Mouse (Mus musculus) neutrophil, adult 5-6 weeks (primary cell): ENCODE results near the gene Siglec1. TPM values are rescaled to one million over a fixed set of nuclear protein-coding genes. Genes with fewer than 3 reads are reported as not detected.
"Not testable (repeated sequence)": the region's sequence is repeated elsewhere in the genome, so short reads cannot be mapped to it uniquely, and the experiment has no call there.

Experiments used
- ATAC-seq: fragments of 151-379, 151-347 bp; 2 replicates; pipeline ENCODE4 v1.8.0; 2017; ENCODE audit warnings: mild to moderate bottlenecking, moderate TSS enrichment; ENCODE audit not compliant: insufficient number of reproducible peaks, poor library complexity, low FRiP score, severe bottlenecking; ENCODE audit errors: extremely low read depth
- total RNA-seq: library from RNA; stranded (forward); fragments of 200-1000 nt; gene quantifications from 2 replicates; pipeline ENCODE4 v1.2.3, GENCODE M21; 2017

Gene Siglec1
- total RNA-seq, 1 experiment from 2014 or later, result 0.47 TPM

DNA sequence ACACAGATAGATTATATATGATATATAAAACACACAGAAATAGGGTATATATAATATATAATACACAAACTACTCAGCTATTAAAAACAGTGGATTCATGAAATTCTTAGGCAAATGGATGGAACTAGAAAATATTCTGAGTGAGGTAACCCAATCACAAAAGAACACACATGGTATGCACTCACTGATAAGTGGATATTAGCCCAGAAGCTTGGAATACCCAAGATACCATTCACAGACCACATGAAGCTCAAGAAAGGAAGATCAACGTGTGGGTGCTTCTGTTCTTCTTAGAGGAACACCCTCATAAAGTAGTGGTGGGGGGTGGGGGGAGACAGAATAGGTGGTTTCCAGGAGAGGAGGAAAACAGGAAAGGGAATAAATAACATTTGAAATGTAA, 55.2 kb downstream of the Siglec1 start:
- ATAC-seq, result not testable (repeated sequence)

DNA sequence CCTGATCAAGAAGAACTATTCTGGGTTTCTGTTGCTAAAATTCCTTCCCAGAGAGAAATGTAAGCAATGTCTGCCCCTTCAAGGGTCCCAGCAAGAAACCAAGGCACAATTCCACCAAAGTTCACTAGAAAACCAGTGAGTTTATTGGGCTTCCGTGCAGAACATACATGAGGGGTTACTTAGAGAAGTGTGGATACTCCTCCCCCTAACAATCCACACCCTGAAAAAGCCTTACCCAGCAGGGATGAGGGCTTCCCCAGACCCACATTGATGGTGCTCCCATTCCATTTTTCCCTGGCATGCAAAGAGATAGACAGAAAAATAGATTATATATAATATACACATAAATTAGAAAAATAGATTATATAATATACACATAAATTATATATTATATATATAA, 55.6 kb downstream of the Siglec1 start:
- no peak for ATAC-seq

DNA sequence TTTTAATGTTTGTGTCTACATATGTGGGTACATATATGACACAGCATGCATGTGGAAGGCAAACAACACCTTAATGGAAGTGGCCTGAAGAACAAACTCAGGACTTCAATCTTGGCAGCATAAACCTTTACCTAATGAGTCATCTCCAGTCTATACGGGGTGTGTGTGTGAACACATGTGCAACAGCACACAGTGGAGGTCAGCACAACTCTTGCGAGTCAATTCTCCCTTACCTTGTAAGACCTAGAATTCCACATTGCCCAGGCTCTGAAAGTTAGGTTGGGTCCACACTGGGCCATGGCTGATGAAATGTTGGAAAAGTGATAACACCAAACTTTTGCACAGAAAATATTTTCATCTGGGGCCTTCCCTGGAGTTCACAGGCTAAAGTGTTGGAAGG, 56.0 kb downstream of the Siglec1 start:
- no peak for ATAC-seq

DNA sequence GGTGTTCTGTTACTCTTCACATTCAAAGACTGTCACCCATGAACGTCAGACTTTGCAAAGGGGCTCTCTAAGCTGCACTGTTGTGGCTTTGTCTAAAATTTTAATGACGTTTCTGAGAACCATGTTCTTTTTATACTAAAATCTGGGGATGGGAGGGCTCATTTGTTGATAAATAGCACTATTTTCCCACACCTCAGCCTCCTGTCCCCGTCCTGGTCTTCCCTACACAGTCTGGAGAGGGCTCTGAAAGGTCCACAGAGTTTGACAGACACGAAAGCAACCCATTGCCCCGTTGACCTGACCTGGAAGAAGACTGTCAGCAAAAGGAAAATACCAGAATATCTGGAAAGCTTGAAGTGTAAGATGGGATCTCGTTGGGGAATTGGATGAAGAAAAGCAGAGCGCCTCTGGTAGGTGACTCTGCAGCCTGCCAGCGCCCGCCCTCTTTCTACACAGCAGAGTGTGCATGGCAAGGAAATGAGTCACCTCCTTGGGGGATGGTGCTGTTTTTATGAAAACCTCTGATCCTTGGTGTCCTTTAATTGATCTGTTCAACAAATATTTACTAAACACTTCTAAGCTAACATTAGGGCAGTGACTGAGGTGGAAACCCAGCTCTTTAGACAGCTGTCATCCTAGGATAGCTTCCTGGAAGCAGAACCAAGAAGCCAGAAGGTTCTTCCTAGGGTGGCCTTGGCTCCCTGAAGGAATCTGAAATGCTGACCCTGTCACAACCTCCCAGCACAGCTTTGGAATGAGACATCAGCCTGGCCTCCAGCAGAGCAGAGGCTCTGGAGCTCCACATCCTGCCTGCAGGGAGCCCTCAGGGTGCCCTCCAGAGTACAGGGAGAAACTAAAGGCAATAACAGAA, 57.3 kb downstream of the Siglec1 start:
- ATAC-seq, result no peak

DNA sequence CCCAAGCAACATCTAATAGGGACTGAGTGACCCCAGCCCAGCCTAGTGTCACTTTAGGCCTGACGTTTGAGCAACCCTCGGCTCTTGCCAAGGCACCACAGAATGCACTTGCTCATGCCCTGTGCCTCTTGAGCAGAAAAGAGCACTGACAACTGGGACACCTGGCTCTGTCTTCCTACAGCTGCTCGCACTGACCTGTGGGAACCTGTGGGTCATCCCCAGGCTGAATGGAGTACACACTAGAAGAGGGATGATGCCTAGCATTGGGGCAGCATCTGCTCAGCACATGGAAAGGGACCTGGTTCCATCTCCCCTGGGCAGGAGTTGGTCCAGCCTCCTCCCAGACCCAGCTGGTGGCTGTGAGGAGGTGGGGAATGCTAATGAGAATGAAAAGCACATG, 59.6 kb downstream of the Siglec1 start:
- ATAC-seq, result no peak

DNA sequence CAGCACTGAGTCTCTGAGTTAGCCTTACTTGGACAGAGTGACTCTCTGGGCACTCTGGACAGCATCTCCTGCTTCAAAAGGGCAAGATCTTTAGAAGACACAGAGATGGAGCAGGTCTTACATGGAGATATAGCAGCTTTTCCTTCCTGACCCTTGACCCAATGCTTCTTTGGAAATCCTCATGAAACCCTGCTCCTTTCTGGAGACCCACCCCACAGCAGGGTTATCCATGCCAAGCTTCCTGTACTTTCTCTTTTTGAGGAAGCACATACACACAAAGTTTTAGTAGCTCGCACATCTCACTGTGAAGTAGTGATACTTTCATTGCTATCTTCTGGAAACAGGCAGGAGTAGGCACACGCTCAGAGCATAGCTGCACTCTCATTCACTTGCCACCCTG, 61.3 kb downstream of the Siglec1 start:
- ATAC-seq, result no peak

Other genes starting within 250 kb of the Siglec1 start
- gene 4930402H24Rik, start 180.4 kb downstream of the Siglec1 start, total RNA-seq, result 15.7 and 21.9 TPM in 2 replicates
- 24.8 and 25.7 TPM in 2 replicates for gene Atrn, start 180.3 kb downstream of the Siglec1 start, total RNA-seq
- not detected in 2 replicates for gene Gfra4, start 43.7 kb downstream of the Siglec1 start, total RNA-seq
- not detected in 2 replicates for gene Adam33, start 23.0 kb downstream of the Siglec1 start, total RNA-seq
- gene Hspa12b, start 40.5 kb upstream of the Siglec1 start, total RNA-seq, result not detected in 2 replicates
- not detected in 2 replicates for gene Gm11037, start 46.7 kb upstream of the Siglec1 start, total RNA-seq
- 10.1 and 11.3 TPM in 2 replicates for gene 1700037H04Rik, start 73.3 kb upstream of the Siglec1 start, total RNA-seq
- 16.3 and 18.0 TPM in 2 replicates for gene Cenpb, start 93.3 kb upstream of the Siglec1 start, total RNA-seq
- gene Cdc25b, start 100.2 kb upstream of the Siglec1 start, total RNA-seq, result 111 and 116 TPM in 2 replicates
- 2.0 and 2.2 TPM in 2 replicates for gene Spef1, start 100.5 kb upstream of the Siglec1 start, total RNA-seq
- gene Ap5s1, start 120.3 kb upstream of the Siglec1 start, total RNA-seq, result 7.7 and 13.3 TPM in 2 replicates
- 14.4 and 15.3 TPM in 2 replicates for gene Mavs, start 147.3 kb upstream of the Siglec1 start, total RNA-seq
- gene Pank2, start 175.7 kb upstream of the Siglec1 start, total RNA-seq, result 54.8 and 58.1 TPM in 2 replicates